Mouse (Mus musculus) heart, postnatal 0 days (tissue): Measurements from ENCODE around the gene Slain2. TPM values are rescaled to one million over a fixed set of nuclear protein-coding genes. Genes with fewer than 3 reads are reported as not detected.
"Not testable (repeated sequence)": the region's sequence is repeated elsewhere in the genome, so short reads cannot be mapped to it uniquely, and the experiment has no call there.

Source experiments
- ATAC-seq: fragments of 200-750 bp; cut with Nextera tagmentation; 2 replicates; pipeline ENCODE4 v1.8.0; 2017; ENCODE audit warnings: low read depth, moderate number of reproducible peaks, moderate library complexity; ENCODE audit not compliant: insufficient read depth
- DNase-seq: peaks from one replicate; pipeline ENCODE4 v3.0.0-alpha.2; 2016; ENCODE audit warnings: low spot score
- H3K27ac ChIP-seq: fragments of 300-500 bp; sonication (generic); 2 replicates; pipeline ENCODE4 v1.5.1; 2014; ENCODE audit warnings: low read depth, mild to moderate bottlenecking
- H3K27me3 ChIP-seq: fragments of 300-500 bp; sonication (generic); 2 replicates; pipeline ENCODE4 v1.6.1; 2014; ENCODE audit warnings: low read length, mixed read lengths; ENCODE audit not compliant: control insufficient read depth, insufficient read depth
- H3K36me3 ChIP-seq: fragments of 300-500 bp; sonication (generic); replicated peaks from 2 replicates; pipeline ENCODE4 v1.6.1; 2014; ENCODE audit warnings: low read length, mixed read lengths; ENCODE audit not compliant: control insufficient read depth, insufficient read depth
- H3K4me1 ChIP-seq: fragments of 300-500 bp; sonication (generic); 2 replicates; pipeline ENCODE4 v1.6.1; 2014; ENCODE audit warnings: antibody characterized with exemption; ENCODE audit not compliant: control insufficient read depth, insufficient read depth
- H3K4me2 ChIP-seq: fragments of 300-500 bp; sonication (generic); 2 replicates; pipeline ENCODE4 v1.6.1; 2014; ENCODE audit warnings: low read depth, mild to moderate bottlenecking, low read length, moderate library complexity
- H3K4me3 ChIP-seq: fragments of 300-500 bp; sonication (generic); 2 replicates; pipeline ENCODE4 v1.5.1; 2014; ENCODE audit warnings: low read depth, low read length
- H3K9ac ChIP-seq: fragments of 300-500 bp; sonication (generic); replicated peaks from 2 replicates; pipeline ENCODE4 v1.6.1; 2014; ENCODE audit warnings: low read depth, low read length, mixed read lengths
- H3K9me3 ChIP-seq: fragments of 300-500 bp; sonication (generic); replicated peaks from 2 replicates; pipeline ENCODE4 v1.6.1; 2016; ENCODE audit warnings: low read length; ENCODE audit not compliant: control insufficient read depth
- CTCF ChIP-seq: IDR thresholded peaks from 2 replicates; pipeline ENCODE4 v1.5.1; 2016; ENCODE audit warnings: antibody characterized with exemption, control low read depth, low read depth
- EP300 ChIP-seq: IDR thresholded peaks from 2 replicates; pipeline ENCODE4 v1.6.1; 2016; ENCODE audit warnings: antibody characterized with exemption, low read depth
- WGBS: fragments of 180-500 bp; shearing (Covaris S2); extraction: QIAGEN DNeasy Blood & Tissue Kit; methylation state at CpG from one replicate; pipeline ENCODE4 v1.1.7; 2014; 5-methylcytosine and 5-hydroxymethylcytosine counted together
- polyA plus RNA-seq: library from polyadenylated mRNA; unstranded; fragments of >200 nt; fragmentation: Nextera tagmentation; extraction: Ambion mirVana; gene quantifications from 2 replicates; pipeline ENCODE4 v1.2.1, GENCODE M21; 2015
- total RNA-seq: library from RNA; depleted of rRNA; stranded (reverse); fragments of >200 nt; gene quantifications from 2 replicates; pipeline ENCODE4 v1.2.3, GENCODE M21; 2014; ENCODE audit warnings: low replicate concordance

The Slain2 gene
- total and polyA plus RNA-seq, 2 experiments from 2014 or later: 19.8 to 80.9 TPM

DNA sequence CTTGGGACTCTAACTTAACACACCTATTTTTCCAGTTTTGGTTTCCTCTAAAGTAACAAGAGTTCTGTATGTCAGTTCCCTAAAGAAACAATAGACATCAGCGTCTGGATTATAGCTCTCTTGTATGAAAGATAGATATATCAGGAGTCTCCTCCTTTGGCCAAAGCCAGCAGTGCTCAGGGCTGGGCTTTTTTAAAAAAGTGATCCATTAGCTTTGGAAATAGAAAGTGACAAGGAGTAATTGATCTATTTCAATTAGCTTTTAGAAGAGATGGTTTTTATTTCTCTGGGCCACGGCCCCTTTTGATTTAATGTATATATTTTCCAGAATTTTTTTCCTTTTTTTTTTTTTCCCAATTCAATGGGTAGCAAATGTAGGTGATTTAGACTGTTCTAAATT is 80.8 kb downstream of the Slain2 start:
- Histone ChIP-seq H3K36me3 (no peaks in the 10 kb centered on the region), H3K9ac (no peak overlapping the region), H3K27me3 (no peaks in the 10 kb centered on the region), H3K4me1 (no peaks in the 10 kb centered on the region), H3K4me2 (no peak overlapping the region), H3K4me3 (no peak overlapping the region), H3K27ac (no peak overlapping the region), H3K9me3 (no peaks in the 10 kb centered on the region)
- no peak for DNase-seq
- no peak for ATAC-seq
- 74% methylated on average over 2 of the region's 2 CpGs for WGBS
- TF ChIP-seq EP300: no peak
- no peak for TF ChIP-seq CTCF

DNA sequence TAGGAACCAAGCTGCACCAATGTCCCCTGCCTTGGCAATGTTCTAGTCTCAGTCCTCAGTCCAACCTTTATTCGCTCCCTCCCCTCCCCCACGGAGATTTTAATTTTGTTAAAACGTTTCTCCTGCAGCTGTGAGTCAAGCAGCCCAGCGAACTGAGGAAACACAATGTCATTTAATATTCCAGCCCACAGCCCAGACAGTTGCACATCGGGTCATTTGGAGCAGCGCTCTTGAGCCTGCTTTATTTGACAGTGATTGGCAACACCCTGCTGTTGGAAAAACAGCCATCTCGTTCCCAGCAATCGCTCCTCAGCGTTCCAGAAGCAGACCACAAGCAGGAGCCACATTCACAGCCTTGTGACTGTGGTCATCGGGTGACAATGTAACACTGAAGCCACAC is 81.3 kb downstream of the Slain2 start:
- TF ChIP-seq EP300: no peak
- no peak for TF ChIP-seq CTCF
- DNase-seq (no peak), ATAC-seq (no peak)
- H3K9me3 ChIP-seq: no peaks in the 10 kb centered on the region
- WGBS: 28% methylated on average over 10 of the region's 10 CpGs
- H3K4me3 ChIP-seq: no peak overlapping the region
- H3K27me3 ChIP-seq: no peaks in the 10 kb centered on the region
- H3K4me1 ChIP-seq: no peaks in the 10 kb centered on the region
- no peak overlapping the region for H3K9ac ChIP-seq
- H3K27ac ChIP-seq: no peak overlapping the region
- no peaks in the 10 kb centered on the region for H3K36me3 ChIP-seq
- no peak overlapping the region for H3K4me2 ChIP-seq

DNA sequence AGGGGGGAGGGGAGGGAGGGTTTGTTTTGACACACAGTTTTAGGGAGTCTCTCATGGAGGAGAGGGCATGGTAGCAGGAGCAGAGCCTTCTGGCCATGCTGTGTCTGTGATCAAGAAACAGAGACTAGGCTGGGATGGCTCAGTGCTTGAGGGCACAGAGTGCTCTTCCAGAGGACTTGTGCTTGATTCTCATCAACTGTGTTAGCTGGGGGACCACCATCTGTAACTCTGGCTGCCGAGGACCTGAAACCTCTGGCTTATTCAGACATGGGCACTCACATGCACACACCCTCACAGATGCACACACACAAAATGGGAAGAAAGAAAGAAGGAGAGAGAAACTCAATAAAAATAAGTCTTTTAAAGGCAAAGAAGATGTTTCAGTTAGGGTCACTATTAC is 84.4 kb downstream of the Slain2 start:
- not testable (repeated sequence) for DNase-seq, ATAC-seq, H3K9ac ChIP-seq, H3K36me3 ChIP-seq, H3K27me3 ChIP-seq, H3K4me2 ChIP-seq, H3K4me3 ChIP-seq, H3K27ac ChIP-seq, H3K4me1 ChIP-seq, H3K9me3 ChIP-seq
- 65% methylated on average over 1 of the region's 1 CpGs for WGBS

DNA sequence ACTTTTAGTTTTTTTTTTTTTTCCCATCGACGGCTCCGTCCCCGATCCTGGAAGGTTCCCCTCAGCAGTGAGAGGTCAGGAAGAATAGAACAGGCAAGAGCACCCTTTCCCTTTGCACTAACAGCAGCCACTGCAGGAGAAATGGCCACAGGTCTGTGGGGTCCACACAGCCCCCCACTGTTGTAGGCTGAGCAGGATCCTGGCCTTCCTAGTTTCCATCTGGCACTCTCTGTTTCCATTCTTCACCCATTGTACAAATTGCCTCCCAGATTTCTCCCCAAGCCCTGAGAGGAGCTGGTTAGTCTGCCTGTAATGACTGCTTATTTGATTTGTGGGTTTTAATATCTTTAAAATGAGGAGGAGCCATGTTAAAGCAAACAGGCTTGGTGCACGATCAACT is 89.9 kb downstream of the Slain2 start:
- ATAC-seq (no peak), DNase-seq (no peak)
- Histone ChIP-seq H3K27ac (no peak overlapping the region), H3K36me3 (no peaks in the 10 kb centered on the region), H3K4me3 (no peak overlapping the region), H3K4me1 (peaks cover 7% of the 10 kb centered on the region), H3K27me3 (peaks cover 22% of the 10 kb centered on the region), H3K4me2 (no peak overlapping the region), H3K9ac (no peak overlapping the region), H3K9me3 (no peaks in the 10 kb centered on the region)
- TF ChIP-seq CTCF: no peak
- 80% methylated on average over 5 of the region's 5 CpGs for WGBS

DNA sequence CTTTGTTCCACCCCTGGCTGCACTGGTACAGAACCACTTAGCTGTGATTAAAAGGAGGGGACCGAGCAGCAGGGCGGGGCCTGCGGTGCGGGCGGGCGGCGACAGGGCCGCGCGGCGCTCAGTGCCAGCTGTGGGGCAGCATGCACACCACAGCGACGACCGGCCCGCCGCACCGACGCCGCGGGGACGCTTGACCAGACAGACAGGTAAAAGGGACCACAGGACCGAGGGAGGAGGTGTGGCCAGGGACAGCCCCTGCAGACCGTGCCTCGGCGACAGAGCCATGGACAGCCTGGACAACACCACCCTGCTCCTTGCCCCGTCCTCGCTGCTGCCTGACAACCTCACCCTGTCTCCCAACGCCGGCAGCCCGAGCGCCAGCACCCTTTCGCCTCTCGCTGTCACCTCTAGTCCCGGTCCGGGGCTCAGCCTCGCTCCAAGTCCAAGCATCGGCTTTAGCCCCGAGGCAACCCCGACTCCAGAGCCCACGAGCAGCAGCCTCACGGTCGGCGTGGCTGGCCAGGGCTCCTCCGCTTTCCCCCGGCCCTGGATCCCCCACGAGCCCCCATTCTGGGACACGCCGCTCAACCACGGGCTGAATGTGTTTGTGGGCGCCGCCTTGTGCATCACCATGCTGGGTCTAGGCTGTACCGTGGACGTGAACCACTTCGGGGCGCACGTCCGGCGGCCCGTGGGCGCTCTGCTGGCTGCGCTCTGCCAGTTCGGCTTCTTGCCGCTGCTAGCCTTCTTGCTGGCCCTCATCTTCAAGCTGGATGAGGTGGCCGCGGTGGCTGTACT is 92.9 kb downstream of the Slain2 start, which contains the start of gene Slc10a4:
Gene Slc10a4, plus strand, starts transcription at position 100 of the 798 bp plus-strand sequence.
- no peak within 1 kb of the TSS for H3K9ac ChIP-seq
- H3K4me2 ChIP-seq: peak within 1 kb of the TSS; percentile 62
- TF ChIP-seq EP300: no peak
- no peak for TF ChIP-seq CTCF
- H3K36me3 ChIP-seq: no peaks in the 10 kb centered on the region
- no peak within 1 kb of the TSS for H3K27ac ChIP-seq
- peaks cover 7% of the 10 kb centered on the region for H3K4me1 ChIP-seq
- 7% methylated on average over 64 of the region's 65 CpGs for WGBS
- peak within 1 kb of the TSS; percentile 42 for H3K4me3 ChIP-seq
- peak; percentile 71 for ATAC-seq
- no peaks in the 10 kb centered on the region for H3K9me3 ChIP-seq
- peaks cover 22% of the 10 kb centered on the region for H3K27me3 ChIP-seq
- DNase-seq: no peak

DNA sequence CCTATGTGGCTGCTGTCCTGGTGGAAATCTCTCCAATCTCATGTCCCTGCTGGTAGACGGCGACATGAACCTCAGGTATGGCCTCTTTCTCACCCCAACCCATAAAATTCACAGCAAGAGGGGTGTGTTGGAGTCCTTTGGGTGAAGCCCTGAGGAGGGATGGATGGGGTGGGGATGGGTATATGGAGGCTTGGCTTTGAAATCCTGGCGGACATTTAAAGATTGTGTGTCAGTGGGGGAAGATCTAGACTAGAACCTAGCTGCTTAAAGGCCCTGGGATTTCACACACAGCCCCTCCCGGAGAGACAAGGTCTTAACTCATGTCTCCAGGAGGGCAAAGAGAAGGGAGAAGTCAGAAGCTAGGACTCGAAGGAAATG is 93.5 kb downstream of the Slain2 start:
- no peak for TF ChIP-seq EP300
- no peak for TF ChIP-seq CTCF
- DNase-seq: no peak
- Histone ChIP-seq H3K9ac (no peak overlapping the region), H3K9me3 (no peaks in the 10 kb centered on the region), H3K27me3 (peaks cover 22% of the 10 kb centered on the region), H3K4me2 (peak overlapping the region; percentile 62; the same call in 1 of the 2 replicates), H3K4me1 (peaks cover 7% of the 10 kb centered on the region), H3K27ac (no peak overlapping the region), H3K36me3 (no peaks in the 10 kb centered on the region), H3K4me3 (peak overlapping the region; percentile 42; the same call in 1 of the 2 replicates)
- no peak for ATAC-seq
- 35% methylated on average over 5 of the region's 5 CpGs for WGBS
